Mouse (Mus musculus): ENCODE data around the gene Arl6ip6. TPM values are rescaled to one million over a fixed set of nuclear protein-coding genes. Genes with fewer than 3 reads are reported as not detected.

The Arl6ip6 gene
- total RNA-seq, 2 experiments from 2014 or later: 17.1 to 22.9 TPM

Other genes starting within 250 kb of the Arl6ip6 start
- gene Prpf40a, start 442 bp upstream of the Arl6ip6 start, total RNA-seq (2021): 10 to 100 TPM; 45.5 to 46.4 TPM